8 mouse cellular contexts compared by ENCODE assay signal in the genomic region with DNA sequence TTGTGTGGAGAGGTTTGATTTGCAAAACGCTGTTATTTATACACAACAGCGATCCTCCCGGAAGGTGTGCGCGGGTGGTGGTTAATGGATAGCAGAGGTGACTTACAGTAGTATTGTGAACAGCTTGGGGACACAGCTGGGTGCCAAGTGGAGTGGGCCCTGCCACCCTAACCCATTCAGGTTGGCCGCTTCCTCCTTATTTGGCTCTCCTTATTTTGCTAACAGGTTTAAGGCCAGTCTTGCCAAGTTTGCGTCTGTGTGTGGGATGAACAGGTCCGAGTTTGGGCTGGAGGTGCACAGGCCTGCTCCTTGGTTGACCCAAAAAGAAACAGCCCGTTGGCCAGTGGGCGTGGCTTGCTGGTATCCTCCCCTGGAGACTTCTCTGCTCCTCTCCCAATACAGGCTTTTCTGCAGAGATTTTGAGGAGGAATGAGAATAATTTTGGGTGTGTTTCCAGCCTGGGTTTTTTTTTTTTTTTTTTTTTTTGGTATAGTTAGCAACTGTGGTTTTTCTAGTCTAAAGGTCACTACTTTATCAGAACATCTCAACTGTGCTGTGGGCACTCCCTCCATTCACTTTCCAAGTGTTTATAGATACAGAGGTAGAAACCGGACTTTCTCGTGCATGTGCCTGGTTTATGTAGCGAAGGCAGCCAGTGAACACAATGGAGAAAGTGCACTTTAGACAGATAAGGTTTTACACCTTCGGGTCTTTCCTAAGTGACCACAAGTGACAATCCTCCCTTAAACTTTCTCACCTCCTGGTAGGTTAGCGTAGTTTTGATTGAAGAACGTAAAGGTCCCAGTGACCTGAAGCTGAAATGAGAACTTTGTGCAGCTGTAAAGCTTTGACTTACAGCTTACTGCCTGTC. TPM values are rescaled to one million over a fixed set of nuclear protein-coding genes. Genes with fewer than 3 reads are reported as not detected.
DNase-seq lines count a peak whose midpoint lies in the region; ATAC-seq and TF ChIP-seq lines count a peak whose summit lies in the region.

No protein-coding gene starts in this region.

- H3K27ac ChIP-seq in kidney, adult 2 months (ENCODE audit: insufficient read depth, low read depth, low read length): peak overlapping the region; percentile 27; the same call in 1 of the 2 replicates
- peak overlapping the region; percentile 95 for H3K27ac ChIP-seq in lung, embryonic 15.5 days
- H3K27ac ChIP-seq in neural tube, embryonic 15.5 days (replicated peaks): peak overlapping the region; percentile 90

- peak; percentile 20 for DNase-seq in right cerebral cortex, postnatal 14 days
- DNase-seq in right cerebral cortex, adult 18-20 months: no peak
- DNase-seq in embryo, embryonic 10 days (ENCODE audit: low spot score): peak; percentile 71
- DNase-seq in heart, adult 9 months (ENCODE audit: low spot score in 2 of 2): peak; percentile 34 to 38
- DNase-seq in kidney, adult 2 months: peak; percentile 85
- peak; percentile 78 for DNase-seq in thymus, postnatal 4 days

- no peaks in the 10 kb centered on the region for H3K27me3 ChIP-seq in kidney, adult 2 months (replicated peaks; ENCODE audit: control insufficient read depth, insufficient read depth, low read length)
- no peaks in the 10 kb centered on the region for H3K27me3 ChIP-seq in lung, embryonic 15.5 days
- H3K27me3 ChIP-seq in neural tube, embryonic 15.5 days (replicated peaks): no peaks in the 10 kb centered on the region

- no peak for TF ChIP-seq CTCF in kidney, adult 2 months (conservative IDR thresholded peaks at IDR 0.05; ENCODE audit: insufficient read depth, insufficient read length, low read depth, low read length)

- TF ChIP-seq POLR2A in kidney, adult 2 months (IDR thresholded peaks at IDR 0.05; ENCODE audit: low read depth, low read length): no peak

- peak overlapping the region; percentile 82 for H3K4me2 ChIP-seq in lung, embryonic 15.5 days
- peak overlapping the region; percentile 89 for H3K4me2 ChIP-seq in neural tube, embryonic 15.5 days

- WGBS in kidney, adult 2 months: 13% methylated on average over 16 of the region's 16 CpGs
- WGBS in lung, embryonic 15.5 days: 8% methylated on average over 16 of the region's 16 CpGs
- 17% methylated on average over 16 of the region's 16 CpGs for WGBS in neural tube, embryonic 15.5 days

- no peaks in the 10 kb centered on the region for H3K36me3 ChIP-seq in kidney, adult 2 months (ENCODE audit: control insufficient read depth, insufficient read depth, low read length)
- no peaks in the 10 kb centered on the region for H3K36me3 ChIP-seq in lung, embryonic 15.5 days
- H3K36me3 ChIP-seq in neural tube, embryonic 15.5 days: no peaks in the 10 kb centered on the region

- ATAC-seq in lung, embryonic 15.5 days (ENCODE audit: borderline replicate concordance, extremely low read depth, low FRiP score, low TSS enrichment): no peak
- ATAC-seq in neural tube, embryonic 15.5 days (ENCODE audit: low FRiP score): no peak

- H3K9ac ChIP-seq in lung, embryonic 15.5 days: peak overlapping the region; percentile 92
- peak overlapping the region; percentile 94 for H3K9ac ChIP-seq in neural tube, embryonic 15.5 days (replicated peaks)

- H3K9me3 ChIP-seq in lung, embryonic 15.5 days: no peaks in the 10 kb centered on the region
- no peaks in the 10 kb centered on the region for H3K9me3 ChIP-seq in neural tube, embryonic 15.5 days (replicated peaks)

- H3K4me3 ChIP-seq in kidney, adult 2 months (ENCODE audit: insufficient read depth, low read depth, low read length): peak overlapping the region; percentile 57
- H3K4me3 ChIP-seq in lung, embryonic 15.5 days: peak overlapping the region; percentile 99
- H3K4me3 ChIP-seq in neural tube, embryonic 15.5 days (replicated peaks): peak overlapping the region; percentile 98

- peaks cover 13% of the 10 kb centered on the region for H3K4me1 ChIP-seq in kidney, adult 2 months (ENCODE audit: control insufficient read depth, insufficient read depth, low read length)
- peaks cover 51% of the 10 kb centered on the region for H3K4me1 ChIP-seq in lung, embryonic 15.5 days
- peaks cover 38% of the 10 kb centered on the region for H3K4me1 ChIP-seq in neural tube, embryonic 15.5 days

RNA-seq across cellular contexts. Expression of gene Nck2, which starts 2.6 kb away (rescaled TPM):
- polyA plus RNA-seq in kidney, adult 2 months (2012; rRNA removed): 19.1 and 23.7 TPM in 2 replicates
- polyA plus RNA-seq in lung, embryonic 15.5 days (2015; fragmentation: Nextera tagmentation; extraction: Ambion mirVana): 50.9 and 51.3 TPM in 2 replicates
- polyA plus RNA-seq in neural tube, embryonic 15.5 days (2015; fragmentation: Nextera tagmentation; extraction: Ambion mirVana): 31.0 and 36.6 TPM in 2 replicates

Comparison
In these comparisons a context has a peak if more than half of its experiments do, and no peak if none do; other contexts are left out.
1. H3K27ac ChIP-seq: peak in every context shown above with its lines; median percentile 95 in lung, embryonic 15.5 days; 90 in neural tube, embryonic 15.5 days; 27 in kidney, adult 2 months.